Mouse (Mus musculus) CH12.LX (cell line): ENCODE data around the gene Wdr72. TPM values are rescaled to one million over a fixed set of nuclear protein-coding genes. Genes with fewer than 3 reads are reported as not detected.

Experiments
- DNase-seq: peaks from one replicate; pipeline ENCODE4 v3.0.0-alpha.2; 2013; ENCODE audit errors: extremely low read depth
- H3K27ac ChIP-seq: 2 replicates; pipeline ENCODE4 v1.5.1; 2012; ENCODE audit warnings: low read depth, mild to moderate bottlenecking, control low read depth, moderate library complexity; ENCODE audit not compliant: insufficient read depth
- H3K27me3 ChIP-seq: replicated peaks from 2 replicates; pipeline ENCODE3; 2012; ENCODE audit warnings: inconsistent platforms
- H3K36me3 ChIP-seq, 2 experiments: replicated peaks in 1 of 2; 2 replicates each; pipeline versions ENCODE3 to v1.6.1; 2012; ENCODE audit warnings: inconsistent platforms in 1 of 2, low read length in 1 of 2, mild to moderate bottlenecking in 1 of 2, mixed read lengths in 1 of 2, moderate library complexity in 1 of 2; ENCODE audit not compliant: control insufficient read depth in 1 of 2, insufficient read depth in 1 of 2
- H3K4me1 ChIP-seq, 2 experiments: 2 replicates each; pipeline ENCODE4 v1.6.1; 2012; ENCODE audit warnings: inconsistent platforms in 1 of 2, moderate library complexity in 1 of 2; ENCODE audit not compliant: insufficient read depth in 2 of 2, control insufficient read depth in 1 of 2
- H3K4me2 ChIP-seq: 2 replicates; pipeline ENCODE4 v1.6.1; 2012; ENCODE audit warnings: low read depth, mild to moderate bottlenecking, control low read depth; ENCODE audit not compliant: poor library complexity, insufficient read depth, severe bottlenecking
- H3K4me3 ChIP-seq, 3 experiments: fragments of 150-350 bp in 1 of 3; sonication (generic) in 1 of 3; replicated peaks in 1 of 3; 2 replicates each; pipeline versions ENCODE3 to v1.5.1; 2011 to 2012; ENCODE audit warnings: low read depth in 2 of 3, low read length in 2 of 3, mild to moderate bottlenecking in 2 of 3, moderate library complexity in 2 of 3, control low read depth in 1 of 3, improper control_type of control experiment in 1 of 3, inconsistent platforms in 1 of 3, mixed read lengths in 1 of 3; ENCODE audit not compliant: poor library complexity in 1 of 3
- H3K79me2 ChIP-seq: replicated peaks from 2 replicates; pipeline ENCODE4 v1.6.1; 2012; ENCODE audit warnings: mild to moderate bottlenecking, moderate library complexity; ENCODE audit not compliant: control insufficient read depth, poor library complexity, insufficient read depth, severe bottlenecking; ENCODE audit errors: extremely low read depth
- H3K9ac ChIP-seq: 2 replicates; pipeline ENCODE4 v1.6.1; 2012; ENCODE audit warnings: low read depth, mild to moderate bottlenecking, control low read depth, moderate library complexity; ENCODE audit not compliant: insufficient read depth
- H3K9me3 ChIP-seq: replicated peaks from 2 replicates; pipeline ENCODE3; 2012; ENCODE audit warnings: low read length, inconsistent platforms, mixed read lengths
- BHLHE40 ChIP-seq: IDR thresholded peaks from 2 replicates; pipeline ENCODE4 v1.6.1; 2011; ENCODE audit warnings: mild to moderate bottlenecking, low read depth, low read length, improper control_type of control experiment
- CHD1 ChIP-seq: IDR thresholded peaks from 2 replicates; pipeline ENCODE4 v1.6.1; 2012; ENCODE audit warnings: low read depth, low read length, improper control_type of control experiment, inconsistent platforms
- CHD2 ChIP-seq: IDR thresholded peaks from 2 replicates; pipeline ENCODE4 v1.6.1; 2011; ENCODE audit warnings: low read length, improper control_type of control experiment
- CTCF ChIP-seq, 2 experiments: IDR thresholded peaks in 1 of 2; conservative IDR thresholded peaks in 1 of 2; 2 replicates each; pipeline ENCODE4 v1.5.1; 2011 to 2012; ENCODE audit warnings: low read depth in 2 of 2, low read length in 2 of 2, improper control_type of control experiment in 1 of 2, inconsistent platforms in 1 of 2, mild to moderate bottlenecking in 1 of 2, moderate library complexity in 1 of 2
- ELF1 ChIP-seq: IDR thresholded peaks from 2 replicates; pipeline ENCODE4 v1.6.1; 2014; ENCODE audit warnings: low read depth, mild to moderate bottlenecking, inconsistent platforms, low read length, improper control_type of control experiment
- ETS1 ChIP-seq: conservative IDR thresholded peaks from 2 replicates; pipeline ENCODE4 v1.6.1; 2012; ENCODE audit warnings: low read depth, mild to moderate bottlenecking, inconsistent platforms, low read length, improper control_type of control experiment, moderate library complexity
- GABPA ChIP-seq: IDR thresholded peaks from 2 replicates; pipeline ENCODE4 v1.6.1; 2012; ENCODE audit warnings: low read depth, low read length, improper control_type of control experiment, inconsistent platforms; ENCODE audit not compliant: insufficient replicate concordance
- IRF4 ChIP-seq: IDR thresholded peaks from 2 replicates; pipeline ENCODE4 v1.6.1; 2014; ENCODE audit warnings: low read depth, mild to moderate bottlenecking, inconsistent platforms, low read length, improper control_type of control experiment
- JUN ChIP-seq: IDR thresholded peaks from 2 replicates; pipeline ENCODE4 v1.6.1; 2011; ENCODE audit warnings: low read depth, mild to moderate bottlenecking, low read length, improper control_type of control experiment, moderate library complexity; ENCODE audit not compliant: insufficient read depth
- JUND ChIP-seq: conservative IDR thresholded peaks from 2 replicates; pipeline ENCODE4 v1.6.1; 2011; ENCODE audit warnings: low read depth, low read length, improper control_type of control experiment
- KAT2A ChIP-seq: IDR thresholded peaks from 2 replicates; pipeline ENCODE4 v1.6.1; 2012; ENCODE audit warnings: low read length, improper control_type of control experiment, inconsistent platforms; ENCODE audit not compliant: insufficient replicate concordance
- MAX ChIP-seq: IDR thresholded peaks from 2 replicates; pipeline ENCODE4 v1.6.1; 2011; ENCODE audit warnings: low read length, improper control_type of control experiment
- MAZ ChIP-seq: IDR thresholded peaks from 2 replicates; pipeline ENCODE4 v1.6.1; 2012; ENCODE audit warnings: low read depth, mild to moderate bottlenecking, inconsistent platforms, low read length, improper control_type of control experiment, moderate library complexity
- NRF1 ChIP-seq: IDR thresholded peaks from 2 replicates; pipeline ENCODE4 v1.6.1; 2014; ENCODE audit warnings: low read depth, mild to moderate bottlenecking, inconsistent platforms, low read length, improper control_type of control experiment, moderate library complexity
- POLR2AphosphoS2 ChIP-seq: IDR thresholded peaks from 2 replicates; pipeline ENCODE4 v1.6.1; 2011; ENCODE audit warnings: low read depth, low read length, improper control_type of control experiment
- RAD21 ChIP-seq: IDR thresholded peaks from 2 replicates; pipeline ENCODE4 v1.6.1; 2011; ENCODE audit warnings: low read depth, mild to moderate bottlenecking, low read length, improper control_type of control experiment, moderate library complexity
- SMC3 ChIP-seq: IDR thresholded peaks from 2 replicates; pipeline ENCODE4 v1.6.1; 2011; ENCODE audit warnings: low read depth, low read length, improper control_type of control experiment
- TCF12 ChIP-seq: IDR thresholded peaks from 2 replicates; pipeline ENCODE4 v1.6.1; 2014; ENCODE audit warnings: low read depth, mild to moderate bottlenecking, inconsistent platforms, low read length, improper control_type of control experiment
- UBTF ChIP-seq: IDR thresholded peaks from 2 replicates; pipeline ENCODE4 v1.6.1; 2012; ENCODE audit warnings: low read depth, mild to moderate bottlenecking, inconsistent platforms, low read length, improper control_type of control experiment, moderate library complexity
- USF1 ChIP-seq: IDR thresholded peaks from 2 replicates; pipeline ENCODE4 v1.6.1; 2014; ENCODE audit warnings: low read depth, mild to moderate bottlenecking, inconsistent platforms, low read length, improper control_type of control experiment
- USF2 ChIP-seq: conservative IDR thresholded peaks from 2 replicates; pipeline ENCODE4 v1.6.1; 2011; ENCODE audit warnings: low read depth, low read length, improper control_type of control experiment
- ZC3H11A ChIP-seq: IDR thresholded peaks from 2 replicates; pipeline ENCODE4 v1.6.1; 2012; ENCODE audit warnings: low read depth, mild to moderate bottlenecking, inconsistent platforms, low read length, improper control_type of control experiment
- ZKSCAN1 ChIP-seq: IDR thresholded peaks from 2 replicates; pipeline ENCODE4 v1.6.1; 2012; ENCODE audit warnings: low read depth, inconsistent platforms, low read length, improper control_type of control experiment, borderline replicate concordance
- ZMIZ1 ChIP-seq: IDR thresholded peaks from 2 replicates; pipeline ENCODE4 v1.6.1; 2012; ENCODE audit warnings: low read depth, mild to moderate bottlenecking, inconsistent platforms, low read length, improper control_type of control experiment
- dilution Hi-C: fragments of 300-500 bp; cut with MboI; formaldehyde crosslinking; loops from 2 replicates; pipeline ENCODE4 v1.14.3; 2020; ENCODE audit warnings: low sequenced_read_pairs; ENCODE audit not compliant: extremely low pct_unique_long_range_greater_than_20kb, extremely low pct_ligation_motif_present
- in situ Hi-C: fragments of 300-500 bp; cut with MboI; formaldehyde crosslinking; loops from 3 replicates; pipeline ENCODE4 v1.14.3; 2019; ENCODE audit warnings: low sequenced_read_pairs, low pct_ligation_motif_present, low pct_unique_long_range_greater_than_20kb, mixed read lengths
- polyA plus RNA-seq: library from polyadenylated mRNA; unstranded; fragments of >175 nt; gene quantifications from 2 replicates; pipeline ENCODE4 v1.2.1, GENCODE M21; 2012; ENCODE audit warnings: low read depth; ENCODE audit not compliant: insufficient read length
- total RNA-seq, 2 experiments: library from RNA; depleted of rRNA; stranded (reverse); fragments of 300-350 nt in 1 of 2; fragments of >200 nt in 1 of 2; gene quantifications; 2 replicates each; pipeline ENCODE4 v1.2.3; 2012 to 2014

Gene Wdr72
- total and polyA plus RNA-seq, 3 experiments = 0.04 TPM; not detected in 2

GRCm38 (mm10) chr9:74066766-74067165, 43.4 kb upstream of the Wdr72 start:
- H3K27ac ChIP-seq = no peak overlapping the region
- H3K27me3 ChIP-seq = no peaks in the 10 kb centered on the region
- TF ChIP-seq ETS1 (no peak), JUN (no peak), POLR2AphosphoS2 (no peak), UBTF (no peak), CHD1 (no peak), NRF1 (no peak), TCF12 (no peak)
- H3K9me3 ChIP-seq = peaks cover 3% of the 10 kb centered on the region
- DNase-seq = no peak
- no peak overlapping the region for H3K4me2 ChIP-seq
- no peak overlapping the region for H3K9ac ChIP-seq
- no peaks in the 10 kb centered on the region for H3K36me3 ChIP-seq
- H3K4me1 ChIP-seq = no peaks in the 10 kb centered on the region
- no peaks in the 10 kb centered on the region for H3K79me2 ChIP-seq
- dilution Hi-C loops (no loop called here), in situ Hi-C loops (no loop called here)
- H3K4me3 ChIP-seq = no peak overlapping the region

GRCm38 (mm10) chr9:74075958-74076357, 34.2 kb upstream of the Wdr72 start:
- in situ Hi-C loops (no loop called here), dilution Hi-C loops (no loop called here)
- Histone ChIP-seq H3K36me3 (no peaks in the 10 kb centered on the region), H3K27ac (no peak overlapping the region), H3K4me3 (no peak overlapping the region), H3K79me2 (no peaks in the 10 kb centered on the region), H3K9ac (no peak overlapping the region), H3K27me3 (no peaks in the 10 kb centered on the region), H3K4me1 (no peaks in the 10 kb centered on the region), H3K4me2 (no peak overlapping the region), H3K9me3 (no peaks in the 10 kb centered on the region)
- no peak for DNase-seq
- TF ChIP-seq RAD21 (no peak), CHD2 (no peak), JUND (no peak), ZC3H11A (no peak), USF1 (no peak), ELF1 (no peak), USF2 (no peak), UBTF (no peak), CTCF (conservative IDR thresholded peaks at IDR 0.05 in 1 of 2, IDR thresholded peaks at IDR 0.05 in 1 of 2; ENCODE audit: low read depth in 2 of 2, low read length in 2 of 2) (no peak), ZKSCAN1 (no peak), ETS1 (no peak), MAZ (no peak), MAX (no peak), IRF4 (no peak), GABPA (no peak), TCF12 (no peak), SMC3 (no peak), BHLHE40 (no peak), KAT2A (no peak), ZMIZ1 (no peak)
